Mouse (Mus musculus) kidney, embryonic 16.5 days (tissue): ENCODE results near the gene Plac9b. TPM values are rescaled to one million over a fixed set of nuclear protein-coding genes. Genes with fewer than 3 reads are reported as not detected.
"Not testable (repeated sequence)": the region's sequence is repeated elsewhere in the genome, so short reads cannot be mapped to it uniquely, and the experiment has no call there.

ENCODE experiments used
- ATAC-seq: fragments of 200-750 bp; cut with Nextera tagmentation; 2 replicates; pipeline ENCODE4 v1.8.0; 2017; ENCODE audit warnings: moderate TSS enrichment; ENCODE audit not compliant: low FRiP score, low TSS enrichment
- H3K27ac ChIP-seq: fragments of 300-500 bp; sonication (generic); 2 replicates; pipeline ENCODE4 v1.5.1; 2014; ENCODE audit warnings: low read length
- H3K27me3 ChIP-seq: fragments of 300-500 bp; sonication (generic); 2 replicates; pipeline ENCODE4 v1.6.1; 2014; ENCODE audit warnings: low read length, control low read depth, mixed read lengths; ENCODE audit not compliant: insufficient read depth
- H3K36me3 ChIP-seq: fragments of 300-500 bp; sonication (generic); 2 replicates; pipeline ENCODE4 v1.6.1; 2014; ENCODE audit warnings: low read length, control low read depth, mixed read lengths; ENCODE audit not compliant: insufficient read depth
- H3K4me1 ChIP-seq: fragments of 300-500 bp; sonication (generic); 2 replicates; pipeline ENCODE4 v1.6.1; 2014; ENCODE audit warnings: low read length, control low read depth, mixed read lengths; ENCODE audit not compliant: insufficient read depth
- H3K4me2 ChIP-seq: fragments of 300-500 bp; sonication (generic); replicated peaks from 2 replicates; pipeline ENCODE4 v1.6.1; 2014; ENCODE audit warnings: low read depth, low read length
- H3K4me3 ChIP-seq: fragments of 300-500 bp; sonication (generic); 2 replicates; pipeline ENCODE4 v1.5.1; 2014; ENCODE audit warnings: mild to moderate bottlenecking, low read length
- H3K9ac ChIP-seq: fragments of 300-500 bp; sonication (generic); replicated peaks from 2 replicates; pipeline ENCODE4 v1.6.1; 2014; ENCODE audit warnings: low read length
- H3K9me3 ChIP-seq: fragments of 300-500 bp; sonication (generic); 2 replicates; pipeline ENCODE4 v1.6.1; 2016; ENCODE audit warnings: low read length, control low read depth
- WGBS: fragments of 180-500 bp; shearing (Covaris S2); extraction: QIAGEN DNeasy Blood & Tissue Kit; methylation state at CpG from one replicate; pipeline ENCODE4 v1.1.7; 2014; 5-methylcytosine and 5-hydroxymethylcytosine counted together
- polyA plus RNA-seq: library from polyadenylated mRNA; unstranded; fragments of >200 nt; fragmentation: Nextera tagmentation; extraction: Ambion mirVana; gene quantifications from 2 replicates; pipeline ENCODE4 v1.2.1, GENCODE M21; 2015

Plac9b gene
- 27.8 and 32.0 TPM in 2 replicates for polyA plus RNA-seq

- H3K36me3 ChIP-seq, H3K4me3 ChIP-seq, H3K27me3 ChIP-seq, H3K27ac ChIP-seq, H3K4me1 ChIP-seq, ATAC-seq, H3K9me3 ChIP-seq, H3K4me2 ChIP-seq, H3K9ac ChIP-seq: not testable (repeated sequence)
- no CpG with 5 or more reads among the region's 10 CpGs for WGBS
Observed at GRCm38 (mm10) chr14:26182380-26182779, at the start of gene Plac9b. Gene Plac9b, minus strand, starts transcription at chr14:26182480.

GRCm38 (mm10) chr14:26216233-26217000 is 34.1 kb upstream of the Plac9b start:
- H3K4me2 ChIP-seq, H3K36me3 ChIP-seq, H3K4me1 ChIP-seq, H3K27me3 ChIP-seq, H3K9ac ChIP-seq, H3K4me3 ChIP-seq, H3K9me3 ChIP-seq, ATAC-seq, H3K27ac ChIP-seq: not testable (repeated sequence)
- whole genome bisulfite sequencing = no CpG with 5 or more reads among the region's 5 CpGs

DNA sequence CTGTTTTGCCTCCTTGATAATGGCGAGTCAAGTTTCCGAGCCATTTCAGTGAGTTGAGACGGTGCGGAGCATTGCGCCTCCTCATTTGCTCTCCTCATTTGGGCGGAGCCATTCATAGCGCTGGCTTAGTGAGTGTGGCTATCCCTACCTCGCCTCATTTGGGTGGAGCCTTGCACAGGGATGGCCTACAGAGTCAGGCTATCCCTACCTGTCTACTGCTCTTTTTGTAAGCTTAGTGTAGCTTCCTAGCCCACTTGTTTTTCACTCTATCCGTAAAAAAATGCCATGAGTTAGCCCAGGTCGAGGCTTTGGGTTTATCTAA is 24.6 kb upstream of the Plac9b start, which contains the start of gene Tmem254b:
Gene Tmem254b, minus strand, starts transcription at position 116 of the 322 bp plus-strand sequence.
- H3K4me3 ChIP-seq, H3K9me3 ChIP-seq, H3K36me3 ChIP-seq, H3K27ac ChIP-seq, H3K4me2 ChIP-seq, H3K27me3 ChIP-seq, H3K9ac ChIP-seq, H3K4me1 ChIP-seq: not testable (repeated sequence)
- WGBS = no CpG with 5 or more reads among the region's 10 CpGs
- peak; percentile 84 for ATAC-seq

- not testable (repeated sequence) for H3K36me3 ChIP-seq, H3K4me1 ChIP-seq, H3K27me3 ChIP-seq, H3K9me3 ChIP-seq, H3K9ac ChIP-seq, H3K4me3 ChIP-seq, H3K4me2 ChIP-seq, H3K27ac ChIP-seq
- WGBS = no CpG with 5 or more reads among the region's 44 CpGs
- peak; percentile 86 for ATAC-seq
Observed at GRCm38 (mm10) chr14:26206197-26206925, 24.1 kb upstream of the Plac9b start.

- H3K4me1 ChIP-seq, ATAC-seq, H3K4me3 ChIP-seq, H3K27ac ChIP-seq, H3K36me3 ChIP-seq, H3K4me2 ChIP-seq, H3K9me3 ChIP-seq, H3K27me3 ChIP-seq, H3K9ac ChIP-seq: not testable (repeated sequence)
- no CpG with 5 or more reads among the region's 3 CpGs for WGBS
Observed at GRCm38 (mm10) chr14:26197851-26198250, 15.6 kb upstream of the Plac9b start.

DNA sequence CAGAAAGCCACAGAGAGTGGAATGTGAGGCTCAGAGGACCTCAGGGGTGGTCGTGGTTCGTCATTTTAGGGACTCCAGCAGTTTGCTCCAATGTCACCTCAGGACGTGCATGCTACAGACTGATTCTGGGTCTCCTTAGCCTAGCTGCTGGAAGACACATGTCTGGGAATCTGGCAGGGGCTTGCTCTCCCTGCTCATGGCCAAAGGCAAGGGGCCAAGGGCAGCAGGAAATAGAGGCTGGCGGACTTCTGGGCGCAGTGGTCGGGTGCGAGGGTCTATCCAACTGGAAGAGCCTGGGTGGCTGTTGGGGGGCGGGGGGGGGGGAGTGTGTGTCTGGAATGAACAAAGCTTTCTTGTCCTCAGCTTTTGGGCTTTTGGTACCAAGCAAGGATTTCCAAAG is 6.1 kb upstream of the Plac9b start:
- not testable (repeated sequence) for H3K36me3 ChIP-seq, H3K9me3 ChIP-seq, H3K27ac ChIP-seq, H3K4me1 ChIP-seq, H3K9ac ChIP-seq, H3K4me2 ChIP-seq, H3K27me3 ChIP-seq, H3K4me3 ChIP-seq, ATAC-seq
- WGBS = no CpG with 5 or more reads among the region's 8 CpGs

DNA sequence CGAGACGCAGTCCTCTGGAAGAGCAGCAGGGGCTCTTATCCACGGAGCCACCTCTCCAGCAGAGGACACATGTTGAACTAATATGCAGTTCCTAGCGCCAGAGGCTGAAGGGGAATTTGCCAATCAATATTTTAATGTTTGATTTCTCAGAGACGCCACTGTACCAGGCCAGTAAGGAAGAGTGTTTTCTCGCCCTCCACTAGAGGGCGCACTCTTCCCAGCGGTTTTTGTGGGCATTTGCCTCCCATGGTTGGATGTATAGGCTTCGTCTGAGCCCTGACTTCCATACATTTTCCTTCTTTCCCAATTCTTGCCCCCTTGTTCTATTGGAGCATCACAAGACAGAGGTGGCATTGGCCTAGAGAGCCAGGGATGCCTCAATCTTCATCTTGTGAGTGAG is 4.4 kb upstream of the Plac9b start:
- H3K4me3 ChIP-seq, H3K9ac ChIP-seq, H3K27ac ChIP-seq, H3K4me1 ChIP-seq, ATAC-seq, H3K27me3 ChIP-seq, H3K36me3 ChIP-seq, H3K4me2 ChIP-seq, H3K9me3 ChIP-seq: not testable (repeated sequence)
- WGBS = no CpG with 5 or more reads among the region's 9 CpGs

DNA sequence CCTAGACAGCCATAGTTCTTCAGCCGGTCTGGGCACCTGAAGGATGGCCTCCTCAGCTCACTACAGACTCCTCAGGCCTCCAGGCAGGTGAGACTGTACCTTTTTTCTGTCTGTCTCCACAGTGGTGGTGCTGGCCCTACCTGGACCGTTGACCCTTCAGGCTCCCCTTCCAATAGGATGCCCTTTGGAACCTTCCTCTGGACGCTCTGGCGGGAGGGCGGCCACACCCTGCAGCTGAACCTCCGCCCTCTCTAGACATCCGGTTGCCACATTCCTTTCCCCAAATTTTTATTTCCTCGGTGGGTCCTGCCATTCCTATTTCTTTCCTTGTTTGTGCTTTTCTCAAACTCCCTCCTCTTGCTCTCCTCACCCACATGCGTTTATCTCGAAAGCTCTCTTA is 620 bp downstream of the Plac9b start:
- not testable (repeated sequence) for H3K27me3 ChIP-seq, ATAC-seq, H3K9me3 ChIP-seq, H3K4me1 ChIP-seq, H3K4me2 ChIP-seq, H3K27ac ChIP-seq, H3K4me3 ChIP-seq, H3K9ac ChIP-seq, H3K36me3 ChIP-seq
- WGBS = no CpG with 5 or more reads among the region's 10 CpGs

DNA sequence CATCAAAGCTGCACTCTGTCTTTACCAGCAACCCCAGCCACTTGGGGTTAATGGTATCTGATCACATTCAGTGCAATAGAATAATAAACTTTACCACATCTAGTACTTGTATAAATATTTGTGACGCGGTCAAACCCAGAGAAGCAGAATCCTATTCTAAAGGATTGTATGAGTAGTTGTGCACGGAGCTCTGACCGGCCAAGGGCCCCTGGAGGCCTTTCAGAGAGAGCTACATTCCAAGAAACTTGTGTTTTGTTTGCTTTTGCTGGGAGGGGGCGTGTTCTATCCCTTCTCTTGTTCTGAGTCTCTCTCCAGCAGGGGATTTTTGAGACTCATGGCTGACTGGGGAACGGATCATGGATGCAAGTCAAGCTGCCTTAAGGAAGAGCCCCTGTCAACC is 7.3 kb downstream of the Plac9b start:
- WGBS = no CpG with 5 or more reads among the region's 6 CpGs
- not testable (repeated sequence) for H3K4me3 ChIP-seq, H3K9me3 ChIP-seq, H3K36me3 ChIP-seq, H3K9ac ChIP-seq, ATAC-seq, H3K27me3 ChIP-seq, H3K27ac ChIP-seq, H3K4me1 ChIP-seq, H3K4me2 ChIP-seq

DNA sequence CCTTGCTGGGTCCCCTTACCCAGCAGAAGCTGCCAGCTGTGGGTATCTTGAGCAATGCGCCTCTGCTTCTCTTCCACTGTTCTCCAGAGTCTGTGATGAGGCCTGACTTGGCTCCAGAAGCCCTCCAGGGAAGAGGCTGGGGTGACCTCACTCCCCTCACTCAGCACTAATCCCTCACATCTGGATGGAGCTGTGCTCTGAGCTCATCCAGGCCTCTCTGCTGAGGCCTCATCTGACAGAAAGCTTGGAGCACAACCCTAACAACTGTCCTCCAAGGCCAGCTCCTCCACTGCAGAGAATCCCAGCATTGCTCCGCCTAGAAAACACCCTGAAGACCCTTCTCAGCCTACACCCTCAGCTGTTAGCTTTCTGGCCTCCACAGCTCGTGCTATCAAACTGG is 8.3 kb downstream of the Plac9b start:
- not testable (repeated sequence) for H3K4me3 ChIP-seq, ATAC-seq, H3K36me3 ChIP-seq, H3K4me2 ChIP-seq, H3K4me1 ChIP-seq, H3K9me3 ChIP-seq, H3K27me3 ChIP-seq, H3K27ac ChIP-seq, H3K9ac ChIP-seq
- WGBS = no CpG with 5 or more reads among the region's 3 CpGs
